Mouse (Mus musculus) embryo, embryonic 10 days (tissue): ENCODE measurements around the gene Cxcl1.

Experiments used
- DNase-seq: peaks from one replicate; pipeline ENCODE4 v3.0.0-alpha.2; 2015; ENCODE audit warnings: low spot score

Gene Cxcl1

DNA sequence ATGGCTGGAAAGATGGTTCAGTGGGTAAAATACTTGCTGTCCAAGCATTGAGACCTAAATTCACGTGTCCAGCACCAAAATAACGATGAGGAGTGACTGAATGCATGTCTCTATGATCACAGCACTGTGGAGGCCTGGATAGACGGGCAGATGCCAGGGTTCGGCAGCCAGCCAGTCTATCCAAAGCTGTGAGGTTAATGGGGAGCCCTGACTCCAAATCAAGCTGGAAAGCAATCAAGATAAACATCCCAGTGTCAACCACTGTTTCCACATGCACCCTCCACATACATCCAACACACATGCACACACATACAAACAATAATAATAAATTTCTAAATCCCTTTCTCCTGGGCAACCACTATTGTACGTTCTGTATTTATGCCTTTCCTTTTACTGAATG lies 2.4 kb upstream of the Cxcl1 start:
- DNase-seq = no peak

DNA sequence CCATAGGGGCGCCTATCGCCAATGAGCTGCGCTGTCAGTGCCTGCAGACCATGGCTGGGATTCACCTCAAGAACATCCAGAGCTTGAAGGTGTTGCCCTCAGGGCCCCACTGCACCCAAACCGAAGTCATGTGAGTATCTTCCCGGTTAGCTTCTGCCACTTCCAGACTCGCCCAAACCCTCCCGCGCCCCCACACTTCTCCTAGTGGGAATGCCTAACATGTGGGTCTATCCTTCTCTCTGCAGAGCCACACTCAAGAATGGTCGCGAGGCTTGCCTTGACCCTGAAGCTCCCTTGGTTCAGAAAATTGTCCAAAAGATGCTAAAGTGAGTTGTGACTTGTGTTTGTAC lies 398 bp downstream of the Cxcl1 start:
- no peak for DNase-seq

DNA sequence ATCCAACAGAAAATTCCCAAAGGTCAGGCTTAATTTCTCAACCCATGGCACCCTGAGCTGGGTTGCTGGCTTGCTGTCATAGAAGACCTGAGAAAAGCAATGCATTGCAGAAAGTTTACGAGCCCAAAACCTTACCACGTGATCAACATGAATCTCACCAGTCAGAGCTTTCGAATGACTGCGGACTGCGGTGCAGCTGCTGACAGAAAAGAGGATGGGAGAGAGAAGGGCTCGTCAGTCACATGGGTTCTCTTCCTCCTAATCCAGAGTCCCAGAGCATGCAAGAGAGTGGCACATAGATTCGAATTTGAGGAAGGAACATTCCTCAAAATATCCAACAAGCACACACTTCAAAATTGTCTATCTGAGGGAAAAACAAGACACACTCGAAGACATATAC lies 3.2 kb downstream of the Cxcl1 start:
- no peak for DNase-seq

DNA sequence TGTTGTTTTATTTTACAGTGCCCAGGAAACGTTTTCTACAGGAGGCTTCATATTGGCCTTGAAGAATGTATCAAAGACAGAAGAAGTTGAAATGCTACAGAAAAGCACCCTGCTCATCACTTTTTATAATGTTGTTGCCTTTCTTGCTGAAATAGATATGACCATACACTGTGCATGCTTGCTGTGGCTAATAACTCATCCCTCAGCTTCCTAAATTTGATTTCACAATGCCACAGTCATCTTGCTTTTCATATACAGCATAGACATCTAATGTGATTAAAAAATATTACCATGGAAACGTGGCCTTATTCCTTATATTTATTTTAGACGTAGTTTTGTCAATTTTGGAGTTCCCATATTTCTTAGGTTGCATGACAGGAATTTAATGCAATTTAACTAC lies 6.4 kb downstream of the Cxcl1 start:
- DNase-seq = no peak

DNA sequence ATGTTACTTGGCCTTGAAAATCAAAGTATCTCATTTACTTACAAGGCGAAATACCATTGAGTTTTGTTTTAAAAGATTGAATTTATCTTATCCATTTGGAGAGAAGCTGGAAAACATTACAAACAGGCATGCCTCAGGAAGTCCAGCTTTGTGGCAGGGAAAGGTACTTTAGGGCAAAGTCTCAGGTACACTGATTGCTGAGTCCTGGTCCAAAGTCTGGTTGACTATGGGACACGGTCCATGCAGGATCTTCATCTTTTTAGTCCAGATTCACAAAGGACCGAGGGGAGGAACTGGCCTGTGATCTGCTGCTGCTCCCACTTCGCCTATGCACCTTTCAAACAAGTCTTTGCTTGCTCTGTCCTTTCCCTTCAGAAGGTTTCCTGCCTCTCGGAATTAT lies 8.3 kb downstream of the Cxcl1 start:
- no peak for DNase-seq

DNA sequence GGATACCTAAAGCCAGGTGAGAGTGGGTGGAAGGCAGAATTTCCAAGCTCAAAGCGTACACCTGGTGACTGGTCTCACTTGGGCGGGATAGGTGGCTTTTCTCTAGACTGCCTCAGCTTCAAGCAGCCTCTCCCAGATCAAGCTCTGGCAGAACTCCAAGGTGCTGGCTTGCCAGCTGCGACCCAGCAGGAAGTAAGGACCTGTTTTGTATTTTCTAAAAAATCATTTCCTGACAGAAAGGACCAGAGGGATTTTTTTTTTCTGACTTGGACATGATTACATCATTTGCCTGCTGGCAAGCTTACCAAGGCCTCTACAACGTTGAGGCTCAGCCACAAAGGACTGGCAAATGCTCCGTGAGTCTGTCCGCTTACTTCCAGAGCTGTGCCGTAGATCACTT lies 9.1 kb downstream of the Cxcl1 start:
- DNase-seq = no peak

DNA sequence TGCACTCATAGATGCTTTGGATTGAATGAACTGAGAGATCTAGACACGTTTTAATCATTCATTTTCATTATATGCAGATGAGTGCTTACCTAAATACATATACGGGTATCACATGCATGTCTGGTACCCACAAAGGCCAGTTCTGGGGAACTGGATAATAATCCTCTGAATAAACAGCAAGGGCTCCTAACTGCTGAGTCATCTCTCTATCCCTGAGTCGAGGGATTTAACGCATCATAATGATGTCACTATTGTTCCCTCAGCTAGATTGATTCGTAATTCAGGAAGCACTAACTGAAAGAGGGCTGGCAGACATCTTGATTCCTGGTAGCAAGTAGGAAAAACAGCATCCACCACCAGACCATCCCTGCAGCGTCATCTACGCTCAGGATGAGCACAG lies 9.6 kb downstream of the Cxcl1 start:
- no peak for DNase-seq

DNA sequence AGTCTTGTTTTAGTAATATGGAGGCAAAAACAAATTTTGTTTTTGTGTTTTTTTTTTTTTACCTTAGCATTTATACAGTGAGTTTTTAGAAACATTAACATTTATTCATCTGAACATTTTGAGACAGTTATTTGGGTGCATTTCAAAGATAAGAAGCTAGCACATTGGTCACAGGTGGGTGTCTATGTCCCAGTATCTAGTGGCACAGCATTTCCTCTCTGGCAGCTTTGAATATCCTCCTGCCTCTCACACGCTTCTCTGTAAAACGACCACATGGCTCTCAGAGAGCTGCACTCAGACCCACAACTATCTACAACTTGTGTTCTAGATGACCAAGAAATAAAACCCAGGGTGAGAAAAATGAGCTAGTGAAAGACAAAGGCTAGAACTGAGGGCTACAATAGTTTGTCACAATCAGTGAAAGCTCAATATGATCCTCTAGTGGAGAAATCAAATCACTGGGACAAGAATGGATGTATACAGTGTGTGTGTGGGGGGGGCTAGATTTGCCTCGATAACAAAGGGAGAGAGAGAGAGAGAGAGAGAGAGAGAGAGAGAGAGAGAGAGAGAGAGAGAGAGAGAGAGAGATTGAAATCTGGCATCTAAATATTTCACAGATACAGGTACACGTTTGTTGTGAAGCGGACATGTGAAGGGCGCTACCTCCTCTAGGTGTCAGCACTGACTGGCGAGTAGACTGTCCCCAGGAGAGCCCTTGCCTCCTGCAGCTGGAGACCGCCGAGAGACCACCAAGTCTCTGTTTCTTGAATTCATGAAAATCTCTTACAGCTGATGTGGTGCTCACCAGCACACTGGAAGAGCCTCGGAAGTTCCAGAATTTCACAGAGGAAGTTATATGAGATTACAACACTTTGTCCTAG lies 11.6 kb downstream of the Cxcl1 start:
- DNase-seq = peak; percentile 57

DNA sequence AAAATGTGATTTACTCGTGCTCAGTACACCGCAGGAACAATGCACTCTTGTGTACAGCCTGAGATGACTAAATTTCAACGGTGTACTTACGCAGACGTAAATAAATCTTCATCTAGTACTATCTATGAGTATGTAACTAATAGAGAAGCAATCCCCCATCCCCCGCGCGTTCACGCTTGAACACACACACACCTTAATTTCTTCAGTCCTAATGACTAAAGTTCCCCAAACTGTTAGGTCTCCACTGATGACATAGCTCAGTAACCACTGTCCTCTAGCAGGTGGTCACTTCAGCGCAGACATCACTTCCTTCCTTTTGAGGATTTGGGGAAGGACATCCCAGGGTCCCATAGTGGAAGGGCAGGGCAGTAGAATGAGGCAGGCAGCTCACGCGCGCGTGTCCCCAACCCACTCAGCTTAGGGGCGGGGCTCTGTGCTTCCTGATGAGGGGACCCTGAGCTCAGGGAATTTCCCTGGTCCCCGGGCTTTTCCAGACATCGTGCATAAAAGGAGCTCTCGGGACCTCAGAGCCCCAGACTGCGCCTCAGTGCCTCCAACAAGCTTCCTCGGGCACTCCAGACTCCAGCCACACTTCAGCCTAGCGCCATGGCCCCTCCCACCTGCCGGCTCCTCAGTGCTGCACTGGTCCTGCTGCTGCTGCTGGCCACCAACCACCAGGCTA lies 12.4 kb downstream of the Cxcl1 start, which contains the start of gene Cxcl2:
TSS of gene Cxcl2 (plus strand) at position 533 of the 682 bp plus-strand sequence.
- peak; percentile 10 for DNase-seq

DNA sequence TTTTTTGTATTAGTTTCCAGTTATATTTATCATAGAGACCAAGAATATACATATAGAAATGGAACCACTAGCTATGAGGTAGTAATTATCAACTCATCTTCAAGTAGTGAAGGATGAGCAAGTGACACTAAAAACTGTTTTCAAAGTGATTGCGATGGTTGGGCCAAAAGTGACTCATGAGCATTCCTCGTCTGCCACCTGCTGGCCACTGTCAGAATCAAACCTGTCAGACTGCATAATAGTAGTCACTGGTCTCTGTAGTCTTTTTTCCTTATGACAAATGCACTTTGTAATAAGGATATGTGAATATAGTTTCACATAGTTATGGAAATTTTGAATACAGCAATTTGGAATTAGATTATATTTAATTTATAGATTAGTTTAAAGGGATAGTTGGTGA lies 17.9 kb downstream of the Cxcl1 start:
- peak; percentile 91 for DNase-seq

DNA sequence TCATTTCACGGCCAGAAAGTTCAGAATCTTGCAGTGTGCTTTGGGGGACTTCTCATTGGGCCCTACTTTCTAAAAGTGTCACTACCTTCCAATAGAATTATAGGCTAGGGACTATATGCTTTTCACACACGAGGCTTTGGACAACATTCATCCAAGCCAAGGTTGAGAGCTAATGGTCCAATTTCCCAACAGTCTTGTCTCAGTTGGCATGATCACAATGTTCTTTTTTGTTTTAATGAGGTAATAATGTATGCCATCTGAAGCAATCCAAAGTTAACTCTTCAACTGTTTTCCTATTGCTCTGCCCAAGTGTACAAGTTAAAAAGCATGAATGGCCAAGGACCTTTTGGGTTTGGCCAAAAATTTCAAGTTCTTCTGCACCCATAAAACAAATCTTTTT lies 28.5 kb downstream of the Cxcl1 start:
- no peak for DNase-seq

DNA sequence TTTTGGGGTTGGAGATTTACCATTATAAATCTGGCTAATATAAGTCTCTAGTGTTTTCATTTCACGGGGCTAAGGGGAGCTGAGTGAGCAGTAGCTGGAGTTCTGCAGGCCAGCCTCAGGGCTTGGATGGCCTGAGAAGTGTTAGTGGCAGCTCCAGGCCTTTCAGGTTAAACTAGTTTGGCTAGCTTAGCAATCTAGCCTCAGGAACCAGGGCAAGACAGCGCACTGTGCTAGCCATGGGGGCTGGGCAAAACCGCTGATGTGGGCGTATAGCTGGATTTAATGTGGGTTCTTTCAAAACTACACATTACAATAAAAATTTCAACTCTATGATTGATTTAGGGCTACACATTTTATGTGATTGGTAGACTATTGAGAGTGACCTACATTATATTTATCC lies 31.9 kb downstream of the Cxcl1 start:
- no peak for DNase-seq

DNA sequence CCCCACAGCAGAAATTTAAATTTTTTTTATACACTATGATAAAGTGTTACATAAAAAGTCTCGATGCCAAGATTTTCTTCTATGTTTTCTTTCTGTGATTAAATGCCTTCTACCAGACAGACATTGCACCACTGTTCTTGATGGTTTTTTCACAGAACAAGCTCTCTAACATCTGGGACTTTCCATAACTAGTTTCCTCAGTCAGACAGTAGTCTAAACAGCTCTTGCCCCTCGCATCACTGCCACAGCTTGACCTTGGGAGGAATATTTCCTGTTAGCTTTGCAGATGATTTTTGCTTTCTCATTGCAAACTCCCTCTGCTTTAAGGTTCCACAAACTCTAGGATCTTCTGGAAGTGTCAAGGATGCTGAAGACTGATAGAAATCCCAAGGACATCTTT lies 39.5 kb downstream of the Cxcl1 start:
- peak; percentile 29 for DNase-seq

DNA sequence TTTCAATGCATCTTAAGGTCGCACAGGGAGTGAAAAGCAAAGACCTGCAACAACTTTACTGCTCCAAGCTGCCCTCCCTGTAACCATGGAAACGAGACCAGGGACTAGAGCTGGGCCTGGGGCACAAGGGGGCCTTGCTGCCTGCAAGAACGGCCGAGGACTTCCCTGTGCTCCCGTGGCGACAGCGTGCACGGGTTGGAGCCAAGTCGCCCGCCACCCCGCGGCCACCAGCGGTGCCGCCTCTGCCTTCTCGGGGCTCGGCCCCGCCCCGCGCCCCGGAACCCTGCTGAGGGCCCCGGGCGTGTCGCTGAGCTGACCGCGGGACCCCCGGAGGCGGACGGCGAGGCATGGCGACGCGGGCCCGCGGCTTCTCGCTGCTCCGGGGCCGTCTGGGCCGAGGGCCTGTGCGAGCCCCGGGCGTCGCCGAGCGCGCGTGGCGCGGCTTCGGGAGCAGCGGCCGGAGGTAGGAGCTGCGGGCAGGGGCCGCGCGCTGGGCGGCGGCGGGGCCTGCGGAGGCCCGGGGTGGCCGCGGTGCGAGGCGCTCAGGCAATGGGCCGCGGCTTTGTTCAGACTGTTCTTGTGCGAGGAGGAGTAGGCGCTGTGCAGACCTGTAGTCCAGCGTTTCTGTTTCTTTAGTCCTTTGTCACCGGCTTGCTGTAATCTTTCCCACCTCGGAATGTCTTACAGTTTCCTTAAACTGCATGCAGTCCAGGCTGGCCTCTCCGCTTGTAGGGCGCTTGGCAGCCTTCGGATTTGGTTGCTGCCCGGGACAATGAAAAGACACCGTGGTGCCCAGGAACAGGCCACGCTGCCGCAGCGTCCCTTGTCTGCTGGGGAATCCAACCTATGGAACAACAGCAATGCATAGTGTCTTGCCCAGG lies 40.2 kb downstream of the Cxcl1 start, which contains the start of gene Mthfd2l:
TSS of gene Mthfd2l (plus strand) at position 147 of the 881 bp plus-strand sequence.
- peak; percentile 96 for DNase-seq

DNA sequence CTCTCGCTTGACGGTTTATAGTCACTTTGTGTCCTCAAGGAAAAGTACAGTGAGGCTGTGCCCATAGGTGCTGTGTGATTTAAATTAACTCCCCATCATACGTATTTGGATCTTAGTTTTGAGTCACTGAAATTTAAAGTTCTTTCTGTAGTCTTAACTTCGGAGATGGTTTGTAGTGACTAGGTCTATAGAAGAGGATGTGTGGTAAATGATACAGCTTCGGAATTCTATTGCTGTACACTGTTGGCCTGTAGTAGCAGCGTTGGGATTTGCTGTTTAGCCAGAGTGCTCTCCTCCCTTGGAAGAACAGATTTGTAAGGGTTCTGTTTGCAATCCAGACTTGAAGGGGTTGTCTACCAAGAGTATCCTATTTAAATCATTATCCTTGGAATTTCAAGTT lies 40.9 kb downstream of the Cxcl1 start:
- peak; percentile 21 for DNase-seq

DNA sequence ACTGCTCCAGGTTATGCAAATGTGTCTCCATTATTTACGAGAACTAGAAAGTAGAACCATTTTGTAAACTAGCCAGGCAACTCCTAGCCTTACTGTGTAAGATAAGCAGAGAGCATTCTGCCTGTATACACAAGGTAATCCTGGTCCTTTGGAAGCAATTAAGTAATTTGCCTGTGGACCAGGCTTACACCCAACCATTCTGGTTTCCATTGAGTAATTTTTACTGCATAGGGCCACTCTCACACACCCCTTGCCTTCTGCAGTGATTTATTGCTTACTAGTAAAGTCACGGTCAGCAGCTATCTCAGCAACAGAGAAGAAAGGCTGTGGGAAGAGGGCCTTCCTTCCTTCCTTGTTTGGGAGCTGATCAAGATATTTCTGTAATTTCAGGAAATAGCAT lies 45.7 kb downstream of the Cxcl1 start:
- DNase-seq = no peak
